Comparison of ENCODE assay signal across 31 mouse cellular contexts in genomic region chr9:89858005-89858404, GRCm38 (mm10). TPM values are rescaled to one million over a fixed set of nuclear protein-coding genes. Genes with fewer than 3 reads are reported as not detected.
DNase-seq lines count a peak whose midpoint lies in the region; ATAC-seq and TF ChIP-seq lines count a peak whose summit lies in the region.
"Had no signal": no experiment of that assay in that cellular context is flagged by ENCODE, and none has a peak within 500 bp of the region (broad histone marks: within the 10 kb centered on the region; RNA-seq: fewer than 3 reads in every experiment).

No protein-coding gene starts in this region.

- peak; percentile 58 for ATAC-seq in forebrain, embryonic 16.5 days
- ATAC-seq in forebrain, embryonic 14.5 days = no peak; the same call in 1 of the 2 replicates
- ATAC-seq in hindbrain, postnatal 0 days = peak; percentile 67; the same call in 1 of the 2 replicates
- ATAC-seq in hindbrain, embryonic 13.5 days (ENCODE audit: low FRiP score) = no peak
- ATAC-seq in neural tube, embryonic 15.5 days (ENCODE audit: low FRiP score) = peak; percentile 55; the same call in 1 of the 2 replicates
- ATAC-seq: intestine, embryonic 15.5 days; lung, postnatal 0 days had no signal

- H3K27me3 ChIP-seq in forebrain, embryonic 16.5 days (replicated peaks; ENCODE audit: control insufficient read depth, insufficient read depth, low read length) = 0 out of 2 replicates have a peak, but pooled peaks cover 2% of the 10 kb centered on the region
- H3K27me3 ChIP-seq in forebrain, embryonic 14.5 days (replicated peaks; ENCODE audit: control insufficient read depth, insufficient read depth, low read length) = no peaks in the 10 kb centered on the region
- H3K27me3 ChIP-seq in hindbrain, postnatal 0 days (ENCODE audit: insufficient read depth, low read length) = no peaks in the 10 kb centered on the region
- no peaks in the 10 kb centered on the region for H3K27me3 ChIP-seq in hindbrain, embryonic 13.5 days
- no peaks in the 10 kb centered on the region for H3K27me3 ChIP-seq in neural tube, embryonic 15.5 days (replicated peaks)
- H3K27me3 ChIP-seq: heart, embryonic 15.5 days; intestine, embryonic 15.5 days; limb, embryonic 15.5 days; liver, embryonic 13.5 days had no signal

- H3K4me1 ChIP-seq in forebrain, embryonic 16.5 days (replicated peaks; ENCODE audit: control insufficient read depth, insufficient read depth, low read length) = peaks cover 4% of the 10 kb centered on the region; the same call in 1 of the 2 replicates
- H3K4me1 ChIP-seq in forebrain, embryonic 14.5 days (ENCODE audit: control insufficient read depth, insufficient read depth, low read length) = peaks cover 3% of the 10 kb centered on the region; the same call in 1 of the 2 replicates
- 0 out of 2 replicates have a peak, but pooled peaks cover 5% of the 10 kb centered on the region for H3K4me1 ChIP-seq in hindbrain, postnatal 0 days (ENCODE audit: insufficient read depth, low read length)
- peaks cover 4% of the 10 kb centered on the region; the same call in 1 of the 2 replicates for H3K4me1 ChIP-seq in hindbrain, embryonic 13.5 days (replicated peaks)
- H3K4me1 ChIP-seq in neural tube, embryonic 15.5 days = peaks cover 3% of the 10 kb centered on the region; the same call in 1 of the 2 replicates
- H3K4me1 ChIP-seq: heart, embryonic 10.5 days; heart, embryonic 15.5 days; intestine, embryonic 15.5 days; limb, embryonic 10.5 days; limb, embryonic 15.5 days; liver, embryonic 13.5 days; megakaryocyte, embryonic 14.5 days had no signal

- H3K9ac ChIP-seq in forebrain, embryonic 16.5 days (replicated peaks; ENCODE audit: low read depth, low read length) = no peak overlapping the region
- no peak overlapping the region for H3K9ac ChIP-seq in forebrain, embryonic 14.5 days (ENCODE audit: low read length)
- H3K9ac ChIP-seq in hindbrain, postnatal 0 days (replicated peaks; ENCODE audit: low read length) = no peak overlapping the region
- H3K9ac ChIP-seq in hindbrain, embryonic 13.5 days = no peak overlapping the region
- H3K9ac ChIP-seq in neural tube, embryonic 15.5 days (replicated peaks) = no peak overlapping the region
- H3K9ac ChIP-seq: forebrain, embryonic 12.5 days; heart, embryonic 15.5 days; intestine, embryonic 15.5 days; limb, embryonic 15.5 days; liver, embryonic 13.5 days had no signal

- H3K36me3 ChIP-seq in forebrain, embryonic 16.5 days (ENCODE audit: control insufficient read depth, insufficient read depth) = no peaks in the 10 kb centered on the region
- H3K36me3 ChIP-seq in forebrain, embryonic 14.5 days (ENCODE audit: control insufficient read depth, insufficient read depth, low read length) = no peaks in the 10 kb centered on the region
- H3K36me3 ChIP-seq in hindbrain, postnatal 0 days (ENCODE audit: insufficient read depth, low read length) = no peaks in the 10 kb centered on the region
- no peaks in the 10 kb centered on the region for H3K36me3 ChIP-seq in hindbrain, embryonic 13.5 days
- H3K36me3 ChIP-seq in neural tube, embryonic 15.5 days = no peaks in the 10 kb centered on the region
- H3K36me3 ChIP-seq: forebrain, embryonic 12.5 days; G1E; heart, embryonic 10.5 days; heart, embryonic 15.5 days; intestine, embryonic 15.5 days; limb, embryonic 10.5 days; limb, embryonic 15.5 days; liver, embryonic 13.5 days had no signal

- DNase-seq in forebrain, embryonic 14.5 days (ENCODE audit: low spot score) = no peak
- peak; percentile 68 for DNase-seq in hindbrain, postnatal 0 days (ENCODE audit: low spot score)
- DNase-seq in neural tube, embryonic 10.5 days (ENCODE audit: extremely low spot score, low spot score) = no peak
- DNase-seq in thymus, postnatal 10 days (ENCODE audit: low spot score in 2 of 2) = no peak
- DNase-seq: adrenal gland, postnatal 14 days; cerebellum, adult 2 months; cerebellum, postnatal 14 days; gastrocnemius, postnatal 25 days; kidney, adult 2 months; kidney, postnatal 36 days; layer of hippocampus, postnatal 36 days; liver, embryonic 13.5 days; lung, adult 18-20 months; lung, postnatal 4 days; right cerebral cortex, adult 18-20 months; spleen, adult 18-20 months; thymus, postnatal 25 days had no signal

- no peak overlapping the region for H3K4me2 ChIP-seq in forebrain, embryonic 16.5 days (ENCODE audit: low read length)
- H3K4me2 ChIP-seq in forebrain, embryonic 14.5 days (ENCODE audit: low read length) = no peak overlapping the region
- no peak overlapping the region for H3K4me2 ChIP-seq in hindbrain, postnatal 0 days (ENCODE audit: low read depth, low read length)
- H3K4me2 ChIP-seq in hindbrain, embryonic 13.5 days = no peak overlapping the region
- H3K4me2 ChIP-seq in neural tube, embryonic 15.5 days = no peak overlapping the region
- H3K4me2 ChIP-seq: forebrain, embryonic 12.5 days; heart, embryonic 15.5 days; intestine, embryonic 15.5 days; limb, embryonic 15.5 days; liver, embryonic 13.5 days had no signal

- H3K9me3 ChIP-seq in forebrain, embryonic 16.5 days (ENCODE audit: control insufficient read depth, low read length) = no peaks in the 10 kb centered on the region
- H3K9me3 ChIP-seq in forebrain, embryonic 14.5 days (replicated peaks; ENCODE audit: control insufficient read depth, low read length) = no peaks in the 10 kb centered on the region
- H3K9me3 ChIP-seq in hindbrain, postnatal 0 days (ENCODE audit: low read length) = no peaks in the 10 kb centered on the region
- no peaks in the 10 kb centered on the region for H3K9me3 ChIP-seq in hindbrain, embryonic 13.5 days
- no peaks in the 10 kb centered on the region for H3K9me3 ChIP-seq in neural tube, embryonic 15.5 days (replicated peaks)
- H3K9me3 ChIP-seq: forebrain, embryonic 12.5 days; heart, embryonic 10.5 days; heart, embryonic 15.5 days; intestine, embryonic 15.5 days; limb, embryonic 10.5 days; limb, embryonic 15.5 days; liver, embryonic 13.5 days had no signal

- H3K4me3 ChIP-seq in forebrain, embryonic 16.5 days (replicated peaks; ENCODE audit: low read length) = no peak overlapping the region
- no peak overlapping the region for H3K4me3 ChIP-seq in forebrain, embryonic 14.5 days (ENCODE audit: low read depth, low read length)
- H3K4me3 ChIP-seq in hindbrain, postnatal 0 days (ENCODE audit: low read length) = no peak overlapping the region
- no peak overlapping the region for H3K4me3 ChIP-seq in hindbrain, embryonic 13.5 days
- no peak overlapping the region for H3K4me3 ChIP-seq in neural tube, embryonic 15.5 days (replicated peaks)
- H3K4me3 ChIP-seq: erythroblast, embryonic 14.5 days; forebrain, embryonic 12.5 days; heart, embryonic 10.5 days; heart, embryonic 15.5 days; intestine, embryonic 15.5 days; limb, embryonic 10.5 days; limb, embryonic 15.5 days; liver, embryonic 13.5 days; megakaryocyte, embryonic 14.5 days had no signal

- no peak for TF ChIP-seq CTCF in hindbrain, postnatal 0 days (IDR thresholded peaks at IDR 0.05; ENCODE audit: low read depth)

- H3K27ac ChIP-seq in forebrain, embryonic 16.5 days (ENCODE audit: low read length) = no peak overlapping the region
- H3K27ac ChIP-seq in forebrain, embryonic 14.5 days (ENCODE audit: low read depth, low read length) = no peak overlapping the region
- no peak overlapping the region for H3K27ac ChIP-seq in hindbrain, postnatal 0 days
- H3K27ac ChIP-seq in hindbrain, embryonic 13.5 days = no peak overlapping the region
- no peak overlapping the region for H3K27ac ChIP-seq in neural tube, embryonic 15.5 days (replicated peaks)
- H3K27ac ChIP-seq: forebrain, embryonic 12.5 days; heart, embryonic 10.5 days; heart, embryonic 15.5 days; intestine, embryonic 15.5 days; limb, embryonic 10.5 days; limb, embryonic 15.5 days; liver, embryonic 13.5 days had no signal

RNA-seq across cellular contexts. Expression of gene Rasgrf1, which starts 51.7 kb away (rescaled TPM):
- polyA plus RNA-seq in forebrain, embryonic 16.5 days (2015; fragmentation: Nextera tagmentation; extraction: Ambion mirVana) = 7.0 and 11.2 TPM in 2 replicates
- 3.8 and 7.2 TPM in 2 replicates for polyA plus RNA-seq in forebrain, embryonic 14.5 days (2014; fragmentation: Nextera tagmentation; extraction: Ambion mirVana)
- 44.4 and 53.4 TPM in 2 replicates for total RNA-seq in hindbrain, postnatal 0 days (2014; rRNA removed)
- polyA plus RNA-seq in hindbrain, postnatal 0 days (2015; fragmentation: Nextera tagmentation; extraction: Ambion mirVana) = 28.3 and 29.6 TPM in 2 replicates
- 1.8 and 2.1 TPM in 2 replicates for polyA plus RNA-seq in hindbrain, embryonic 13.5 days (2015; fragmentation: Nextera tagmentation; extraction: Ambion mirVana)
- polyA plus RNA-seq in neural tube, embryonic 15.5 days (2015; fragmentation: Nextera tagmentation; extraction: Ambion mirVana) = 17.3 and 17.6 TPM in 2 replicates
- total RNA-seq: gastrocnemius, postnatal 25 days had no signal
- polyA plus RNA-seq: erythroblast, embryonic 14.5 days; G1E; liver, embryonic 13.5 days; neural tube, embryonic 11.5 days had no signal

Comparison
In these comparisons a context has a peak if more than half of its experiments do, and no peak if none do; other contexts are left out.
1. ATAC-seq: peak in forebrain, embryonic 16.5 days (single experiment), hindbrain, postnatal 0 days (single experiment) and neural tube, embryonic 15.5 days (single experiment); none in forebrain, embryonic 14.5 days (single experiment) and hindbrain, embryonic 13.5 days (single experiment).